Mouse (Mus musculus) embryonic facial prominence, embryonic 13.5 days (tissue): ENCODE data around the gene Tvp23a. TPM values are rescaled to one million over a fixed set of nuclear protein-coding genes. Genes with fewer than 3 reads are reported as not detected.

ENCODE experiments used
- ATAC-seq: fragments of 200-750 bp; cut with Nextera tagmentation; 2 replicates; pipeline ENCODE4 v1.8.0; 2017; ENCODE audit warnings: low read depth; ENCODE audit not compliant: insufficient number of reproducible peaks, insufficient read depth, low FRiP score, low TSS enrichment
- H3K27ac ChIP-seq: fragments of 300-500 bp; sonication (generic); 2 replicates; pipeline ENCODE4 v1.5.1; 2015; ENCODE audit warnings: moderate library complexity, mild to moderate bottlenecking, inconsistent platforms
- H3K27me3 ChIP-seq: fragments of 300-500 bp; sonication (generic); 2 replicates; pipeline ENCODE4 v1.6.1; 2015; ENCODE audit warnings: mild to moderate bottlenecking, inconsistent platforms
- H3K36me3 ChIP-seq: fragments of 300-500 bp; sonication (generic); 2 replicates; pipeline ENCODE4 v1.6.1; 2015; ENCODE audit warnings: mild to moderate bottlenecking, inconsistent platforms
- H3K4me1 ChIP-seq: fragments of 300-500 bp; sonication (generic); 2 replicates; pipeline ENCODE4 v1.6.1; 2015; ENCODE audit warnings: inconsistent platforms
- H3K4me2 ChIP-seq: fragments of 300-500 bp; sonication (generic); 2 replicates; pipeline ENCODE4 v1.6.1; 2015; ENCODE audit warnings: moderate library complexity, mild to moderate bottlenecking, inconsistent platforms
- H3K4me3 ChIP-seq: fragments of 300-500 bp; sonication (generic); 2 replicates; pipeline ENCODE4 v1.5.1; 2015; ENCODE audit warnings: mild to moderate bottlenecking, inconsistent platforms
- H3K9ac ChIP-seq: fragments of 300-500 bp; sonication (generic); 2 replicates; pipeline ENCODE4 v1.6.1; 2015; ENCODE audit warnings: mild to moderate bottlenecking, inconsistent platforms
- H3K9me3 ChIP-seq: fragments of 300-500 bp; sonication (generic); 2 replicates; pipeline ENCODE4 v1.6.1; 2016; ENCODE audit warnings: inconsistent platforms
- WGBS: fragments of 180-500 bp; shearing (Covaris S2); methylation state at CpG from one replicate; pipeline ENCODE4 v1.1.7; 2015; ENCODE audit warnings: mixed read lengths; 5-methylcytosine and 5-hydroxymethylcytosine counted together
- polyA plus RNA-seq: library from polyadenylated mRNA; unstranded; fragments of >200 nt; fragmentation: Nextera tagmentation; extraction: Ambion mirVana; gene quantifications from 2 replicates; pipeline ENCODE4 v1.2.1, GENCODE M21; 2015

The Tvp23a gene
- polyA plus RNA-seq, 1 experiment from 2014 or later, result 24.4 TPM

DNA sequence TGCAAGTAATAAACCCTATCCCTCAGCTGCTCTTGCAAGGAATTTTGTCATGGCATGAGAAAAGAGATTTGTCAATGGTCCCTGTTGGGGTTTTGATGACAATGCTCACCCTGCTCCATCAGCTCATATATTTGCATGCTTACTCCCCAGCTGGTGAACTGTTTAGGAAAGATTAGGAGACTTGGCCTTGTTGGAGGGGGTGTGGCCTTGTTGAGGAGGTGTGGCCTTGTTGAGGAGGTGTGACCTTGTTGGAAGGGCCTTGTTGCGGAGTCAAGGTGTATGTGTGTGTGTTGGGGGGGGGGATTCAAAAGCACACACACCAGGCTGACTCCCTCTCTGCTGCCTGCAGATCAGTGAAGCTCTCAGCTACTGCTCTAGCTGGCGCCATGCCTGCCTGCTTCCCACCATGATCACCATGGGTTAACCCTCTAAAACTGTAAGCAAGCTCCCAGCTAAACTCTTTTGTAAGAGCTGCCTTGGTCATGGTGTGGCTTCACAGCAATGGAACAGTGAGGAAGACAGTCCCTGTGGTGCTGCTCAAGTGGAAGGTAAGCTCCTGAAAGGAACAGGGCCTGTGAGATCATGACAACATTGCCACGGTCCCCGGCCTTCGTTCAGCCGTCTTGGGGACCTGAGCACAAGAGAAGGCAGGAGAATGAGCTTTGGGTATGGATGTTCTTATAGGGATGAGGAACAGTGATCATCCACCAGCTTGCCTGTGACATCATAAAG, 58.4 kb downstream of the Tvp23a start:
- Histone ChIP-seq H3K9me3 (no peaks in the 10 kb centered on the region), H3K27ac (no peak overlapping the region), H3K4me3 (no peak overlapping the region), H3K27me3 (peaks cover 11% of the 10 kb centered on the region), H3K9ac (no peak overlapping the region), H3K4me1 (peaks cover 5% of the 10 kb centered on the region; the same call in 1 of the 2 replicates), H3K4me2 (no peak overlapping the region), H3K36me3 (no peaks in the 10 kb centered on the region)
- ATAC-seq, result no peak
- WGBS, result 87% methylated on average over 6 of the region's 6 CpGs

DNA sequence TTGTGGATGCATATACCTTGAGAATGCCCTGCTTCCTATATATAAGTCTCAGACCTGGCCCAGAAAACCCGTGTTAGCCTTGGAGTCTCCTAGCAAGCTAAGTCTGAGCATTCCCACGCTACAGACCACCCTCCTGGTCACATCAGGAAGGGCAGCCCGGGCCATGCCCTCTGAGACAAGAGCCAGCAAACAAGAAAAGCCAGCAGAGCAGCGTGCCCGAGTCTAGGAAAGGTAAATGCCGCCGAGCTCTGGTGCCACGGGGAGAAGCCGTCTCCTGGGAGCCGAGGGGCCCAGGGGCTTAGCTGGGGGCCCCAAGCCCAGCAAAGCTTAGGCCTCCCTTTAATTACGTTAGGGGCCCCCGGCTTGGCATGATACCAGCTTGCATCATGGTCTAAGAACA, 61.9 kb downstream of the Tvp23a start:
- no peak overlapping the region for H3K4me2 ChIP-seq
- H3K4me3 ChIP-seq, result no peak overlapping the region
- H3K9ac ChIP-seq, result no peak overlapping the region
- no peaks in the 10 kb centered on the region for H3K27me3 ChIP-seq
- H3K4me1 ChIP-seq, result peaks cover 5% of the 10 kb centered on the region; the same call in 1 of the 2 replicates
- H3K9me3 ChIP-seq, result no peaks in the 10 kb centered on the region
- no peaks in the 10 kb centered on the region for H3K36me3 ChIP-seq
- WGBS, result 72% methylated on average over 12 of the region's 12 CpGs
- no peak for ATAC-seq
- no peak overlapping the region for H3K27ac ChIP-seq

DNA sequence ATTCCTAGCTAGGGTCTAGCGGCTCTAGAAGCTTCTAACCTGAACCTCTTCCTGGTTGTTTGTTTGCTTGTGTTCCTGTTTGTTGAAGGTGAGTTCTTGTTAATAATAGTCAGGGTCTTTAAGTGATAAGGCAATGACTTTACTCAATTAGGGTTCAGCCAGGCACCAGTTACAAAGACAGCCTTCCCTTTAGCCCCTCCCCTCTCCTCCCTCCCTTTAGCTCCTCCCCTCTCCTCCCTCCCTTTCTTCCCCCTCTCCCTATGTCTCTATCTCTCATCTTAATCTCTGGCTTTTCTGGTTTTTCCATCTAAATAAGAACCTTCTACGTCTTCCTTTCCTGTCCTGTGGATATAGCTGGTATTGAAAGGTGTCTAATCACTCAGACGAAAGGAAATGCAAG, 62.6 kb downstream of the Tvp23a start:
- Histone ChIP-seq H3K9me3 (no peaks in the 10 kb centered on the region), H3K4me2 (peak overlapping the region; percentile 41), H3K27me3 (no peaks in the 10 kb centered on the region), H3K4me3 (no peak overlapping the region), H3K9ac (no peak overlapping the region), H3K4me1 (peaks cover 5% of the 10 kb centered on the region; the same call in 1 of the 2 replicates), H3K27ac (no peak overlapping the region), H3K36me3 (no peaks in the 10 kb centered on the region)
- no peak for ATAC-seq
- WGBS, result 62% methylated on average over 3 of the region's 3 CpGs

DNA sequence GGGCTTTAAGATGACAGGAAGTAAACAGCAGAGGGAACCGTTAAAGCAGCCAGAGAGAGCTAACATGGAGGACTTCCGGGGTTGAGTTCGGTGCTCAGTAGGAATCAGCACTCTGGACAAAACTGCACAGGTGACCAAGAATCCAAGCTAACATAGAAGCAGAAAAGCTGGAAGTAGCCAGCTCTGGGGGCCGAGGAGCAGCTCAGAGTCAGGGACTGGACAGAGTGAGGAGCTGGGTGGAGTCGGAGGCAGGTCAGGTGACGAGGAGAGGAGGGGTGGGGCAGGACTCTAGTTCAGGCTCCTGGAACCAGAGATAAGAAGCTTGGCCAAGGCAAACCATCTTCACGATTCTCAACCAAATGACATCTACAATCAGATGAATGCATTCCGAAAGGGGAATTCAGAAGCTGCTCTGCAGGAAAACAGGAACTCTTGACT, 63.1 kb downstream of the Tvp23a start:
- 0 out of 2 replicates have a peak overlapping the region, but pooled peaks have one; percentile 16 for H3K4me3 ChIP-seq

DNA sequence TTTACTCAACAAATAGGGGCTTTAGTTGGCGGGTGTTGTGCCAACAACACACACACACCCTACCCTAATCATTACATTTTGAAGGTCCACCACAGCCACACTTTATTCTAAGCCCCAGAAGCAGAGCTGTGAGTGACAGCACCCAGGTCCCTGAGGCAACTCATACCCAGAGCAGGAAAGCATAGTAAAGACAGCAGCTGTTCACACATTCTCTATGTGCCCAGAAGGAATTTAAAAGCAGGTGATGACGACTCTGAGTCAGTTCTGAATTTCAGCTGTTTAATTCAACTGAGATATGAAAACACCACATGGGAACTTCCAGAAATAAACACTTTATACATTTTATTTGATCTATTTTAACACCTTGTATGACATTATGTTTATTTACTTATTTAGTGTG, 67.6 kb downstream of the Tvp23a start:
- Histone ChIP-seq H3K27me3 (no peaks in the 10 kb centered on the region), H3K27ac (no peak overlapping the region), H3K4me1 (peaks cover 21% of the 10 kb centered on the region; the same call in 1 of the 2 replicates), H3K4me3 (no peak overlapping the region), H3K9me3 (no peaks in the 10 kb centered on the region), H3K4me2 (no peak overlapping the region), H3K36me3 (no peaks in the 10 kb centered on the region), H3K9ac (no peak overlapping the region)
- ATAC-seq, result no peak
- WGBS, result 51% methylated on average over 2 of the region's 2 CpGs

More for the DNA sequence above, 63.1 kb downstream of the Tvp23a start:
- Histone ChIP-seq H3K9ac (no peak overlapping the region), H3K4me2 (peak overlapping the region; percentile 41), H3K36me3 (no peaks in the 10 kb centered on the region), H3K27ac (no peak overlapping the region), H3K4me1 (peaks cover 5% of the 10 kb centered on the region; the same call in 1 of the 2 replicates), H3K9me3 (no peaks in the 10 kb centered on the region), H3K27me3 (no peaks in the 10 kb centered on the region)
- ATAC-seq, result no peak
- WGBS, result 22% methylated on average over 8 of the region's 8 CpGs

DNA sequence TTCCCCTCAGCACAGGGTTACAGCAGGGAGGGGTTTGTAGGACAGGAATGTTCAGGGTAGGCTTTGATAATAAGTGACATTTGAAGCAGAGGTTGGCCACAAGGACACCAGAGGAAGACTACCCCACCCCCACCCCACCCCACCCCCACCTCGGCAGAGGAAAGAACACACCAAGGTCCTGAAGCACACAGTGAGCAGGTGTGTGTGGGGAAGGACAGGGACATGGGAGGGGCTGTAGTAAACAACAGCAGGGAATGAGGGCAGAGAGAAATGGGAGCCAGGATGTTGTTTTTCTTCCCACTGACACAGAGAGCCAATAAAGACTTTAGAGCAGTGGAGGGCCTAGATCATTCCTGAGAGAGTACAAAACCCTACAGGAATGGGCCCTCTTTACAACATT, 69.9 kb downstream of the Tvp23a start:
- 33% methylated on average over 1 of the region's 1 CpGs for WGBS
- Histone ChIP-seq H3K4me3 (no peak overlapping the region), H3K4me1 (peaks cover 26% of the 10 kb centered on the region; the same call in 1 of the 2 replicates), H3K9ac (no peak overlapping the region), H3K27me3 (no peaks in the 10 kb centered on the region), H3K9me3 (no peaks in the 10 kb centered on the region), H3K4me2 (no peak overlapping the region), H3K36me3 (no peaks in the 10 kb centered on the region), H3K27ac (peak overlapping the region; percentile 51; the same call in 1 of the 2 replicates)
- no peak for ATAC-seq

DNA sequence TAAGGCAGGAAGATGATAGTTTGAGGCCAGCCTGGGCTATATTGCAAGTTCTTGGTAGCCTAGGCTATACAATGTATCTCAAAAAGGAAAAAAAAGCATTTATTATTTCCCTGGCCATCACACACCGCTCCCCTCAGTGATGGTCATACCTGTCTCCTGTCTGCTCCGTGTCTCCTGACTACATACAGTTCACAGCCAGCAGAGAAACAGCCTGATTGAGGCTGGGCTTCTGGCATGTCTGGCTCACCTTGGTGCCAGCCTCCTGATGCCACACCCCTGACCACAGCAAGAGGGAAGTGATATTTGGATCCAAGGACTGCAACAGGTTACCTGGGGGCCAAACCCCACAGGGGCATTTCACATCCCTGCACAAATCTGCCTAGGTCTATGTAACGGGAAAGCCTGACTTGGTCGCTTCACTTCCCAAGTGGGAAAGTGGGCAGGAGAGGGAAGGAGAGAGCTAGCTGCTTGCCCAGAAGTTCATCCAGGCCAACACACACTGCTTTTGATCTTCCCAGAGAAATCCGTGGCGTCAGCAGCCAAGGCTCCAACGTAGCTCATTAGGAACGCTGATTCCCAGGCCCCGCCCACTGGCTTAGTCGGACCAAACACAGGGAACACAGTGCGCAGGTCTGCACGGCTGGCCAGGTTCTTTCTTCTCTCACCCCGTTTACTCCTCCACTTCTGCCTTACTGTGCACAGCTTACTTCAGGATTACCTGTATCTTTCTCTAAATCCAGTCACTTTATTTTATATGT, 72.7 kb downstream of the Tvp23a start:
- no peaks in the 10 kb centered on the region for H3K36me3 ChIP-seq
- H3K4me3 ChIP-seq, result peak overlapping the region; percentile 25
- H3K27me3 ChIP-seq, result no peaks in the 10 kb centered on the region
- H3K9me3 ChIP-seq, result no peaks in the 10 kb centered on the region
- H3K9ac ChIP-seq, result peak overlapping the region; percentile 60
- H3K4me1 ChIP-seq, result peaks cover 36% of the 10 kb centered on the region; the same call in 1 of the 2 replicates
- H3K4me2 ChIP-seq, result peak overlapping the region; percentile 52
- H3K27ac ChIP-seq, result no peak overlapping the region
- ATAC-seq, result no peak; the same call in 1 of the 2 replicates
- WGBS, result 21% methylated on average over 13 of the region's 13 CpGs

DNA sequence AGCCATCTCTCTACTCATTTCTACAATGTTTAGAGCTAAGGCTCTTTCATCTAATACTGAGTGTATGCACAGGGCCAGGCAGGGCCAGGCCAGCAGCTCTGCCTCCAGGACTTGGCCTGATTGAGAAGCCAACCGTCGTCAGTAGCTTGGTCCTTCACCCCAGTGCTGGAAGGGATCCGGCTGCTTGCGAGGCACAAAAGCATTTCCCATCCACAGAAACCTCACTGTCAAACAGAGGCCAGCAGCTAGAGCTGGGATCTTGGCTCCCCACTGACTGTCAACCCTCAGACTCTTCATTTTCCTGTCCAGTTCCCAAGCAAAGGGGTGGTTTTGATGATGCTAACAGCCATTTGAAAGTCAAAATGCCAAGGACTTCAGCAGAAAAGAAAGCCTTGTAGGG, 74.8 kb downstream of the Tvp23a start:
- no peak overlapping the region for H3K4me3 ChIP-seq
- H3K9ac ChIP-seq, result no peak overlapping the region
- H3K36me3 ChIP-seq, result no peaks in the 10 kb centered on the region
- no peak for ATAC-seq
- H3K27me3 ChIP-seq, result no peaks in the 10 kb centered on the region
- no peak overlapping the region for H3K27ac ChIP-seq
- no peaks in the 10 kb centered on the region for H3K9me3 ChIP-seq
- no peak overlapping the region for H3K4me2 ChIP-seq
- 77% methylated on average over 4 of the region's 4 CpGs for WGBS
- peaks cover 37% of the 10 kb centered on the region; the same call in 1 of the 2 replicates for H3K4me1 ChIP-seq

Other genes with a start within 250 kb of the Tvp23a start
- gene Emp2, start 133.4 kb downstream of the Tvp23a start, polyA plus RNA-seq, result 30.7 and 32.6 TPM in 2 replicates
- gene Tekt5, start 51.9 kb downstream of the Tvp23a start, polyA plus RNA-seq, result 0.80 and 1.00 TPM in 2 replicates
- 63.6 and 66.4 TPM in 2 replicates for gene Nubp1, start 35.4 kb downstream of the Tvp23a start, polyA plus RNA-seq
- gene Ciita, start 32.7 kb upstream of the Tvp23a start, polyA plus RNA-seq, result 0.30 TPM in 2 replicates
- gene Dexi, start 95.7 kb upstream of the Tvp23a start, polyA plus RNA-seq, result 23.5 and 24.8 TPM in 2 replicates
- gene Clec16a, start 98.0 kb upstream of the Tvp23a start, polyA plus RNA-seq, result 37.9 and 42.0 TPM in 2 replicates